Mouse (Mus musculus): Measurements from ENCODE around the gene Kynu. TPM values are rescaled to one million over a fixed set of nuclear protein-coding genes. Genes with fewer than 3 reads are reported as not detected.

Gene Kynu
- total and polyA plus RNA-seq, 2 experiments from 2014 or later: not detected

- 81% methylated on average over 3 of the region's 3 CpGs for WGBS
- no peaks in the 10 kb centered on the region for H3K9me3 ChIP-seq (ENCODE audit: low read length)
- ATAC-seq: no peak
- H3K4me3 ChIP-seq (ENCODE audit: low read depth, low read length): no peak overlapping the region
- H3K4me2 ChIP-seq (ENCODE audit: low read depth): no peak overlapping the region
- H3K36me3 ChIP-seq (ENCODE audit: insufficient read depth): no peaks in the 10 kb centered on the region
- no peak overlapping the region for H3K9ac ChIP-seq
- no peaks in the 10 kb centered on the region for H3K4me1 ChIP-seq (ENCODE audit: insufficient read depth)
- no peak for DNase-seq
- no peak for TF ChIP-seq CTCF (IDR thresholded peaks at IDR 0.05; ENCODE audit: low read depth)
- H3K27me3 ChIP-seq (ENCODE audit: insufficient read depth, low read length): no peaks in the 10 kb centered on the region
- no peak overlapping the region for H3K27ac ChIP-seq (ENCODE audit: low read depth, low read length)
Observed at GRCm38 (mm10) chr2:43585508-43585907, 30.4 kb downstream of the Kynu start.

GRCm38 (mm10) chr2:43587832-43588231 is 32.7 kb downstream of the Kynu start:
- no peaks in the 10 kb centered on the region for H3K36me3 ChIP-seq (ENCODE audit: insufficient read depth)
- whole genome bisulfite sequencing: 81% methylated on average over 2 of the region's 2 CpGs
- DNase-seq: no peak
- no peaks in the 10 kb centered on the region for H3K27me3 ChIP-seq (ENCODE audit: insufficient read depth, low read length)
- no peak for TF ChIP-seq CTCF (IDR thresholded peaks at IDR 0.05; ENCODE audit: low read depth)
- no peak for ATAC-seq
- H3K4me1 ChIP-seq (ENCODE audit: insufficient read depth): no peaks in the 10 kb centered on the region
- H3K4me2 ChIP-seq (ENCODE audit: low read depth): no peak overlapping the region
- no peak overlapping the region for H3K9ac ChIP-seq
- no peak overlapping the region for H3K4me3 ChIP-seq (ENCODE audit: low read depth, low read length)
- H3K27ac ChIP-seq (ENCODE audit: low read depth, low read length): no peak overlapping the region
- no peaks in the 10 kb centered on the region for H3K9me3 ChIP-seq (ENCODE audit: low read length)

GRCm38 (mm10) chr2:43592001-43592704 is 37.0 kb downstream of the Kynu start:
- no peak for ATAC-seq
- Histone ChIP-seq H3K4me3 (ENCODE audit: low read depth, low read length) (no peak overlapping the region), H3K4me1 (ENCODE audit: insufficient read depth) (no peaks in the 10 kb centered on the region), H3K9ac (no peak overlapping the region), H3K4me2 (ENCODE audit: low read depth) (no peak overlapping the region), H3K27me3 (ENCODE audit: insufficient read depth, low read length) (no peaks in the 10 kb centered on the region), H3K9me3 (ENCODE audit: low read length) (no peaks in the 10 kb centered on the region), H3K36me3 (ENCODE audit: insufficient read depth) (no peaks in the 10 kb centered on the region), H3K27ac (ENCODE audit: low read depth, low read length) (no peak overlapping the region)
- WGBS: 69% methylated on average over 1 of the region's 1 CpGs
- DNase-seq: no peak
- TF ChIP-seq CTCF (IDR thresholded peaks at IDR 0.05; ENCODE audit: low read depth): no peak

- Histone ChIP-seq H3K4me3 (ENCODE audit: low read depth, low read length) (no peak overlapping the region), H3K9me3 (ENCODE audit: low read length) (no peaks in the 10 kb centered on the region), H3K27ac (ENCODE audit: low read depth, low read length) (no peak overlapping the region), H3K9ac (no peak overlapping the region), H3K27me3 (ENCODE audit: insufficient read depth, low read length) (no peaks in the 10 kb centered on the region), H3K4me2 (ENCODE audit: low read depth) (no peak overlapping the region), H3K4me1 (ENCODE audit: insufficient read depth) (no peaks in the 10 kb centered on the region), H3K36me3 (ENCODE audit: insufficient read depth) (no peaks in the 10 kb centered on the region)
- no peak for DNase-seq
- TF ChIP-seq CTCF (IDR thresholded peaks at IDR 0.05; ENCODE audit: low read depth): no peak
- no peak for ATAC-seq
- 16% methylated on average over 6 of the region's 6 CpGs for whole genome bisulfite sequencing
Observed at GRCm38 (mm10) chr2:43613571-43613970, 58.4 kb downstream of the Kynu start.

- no peak for ATAC-seq
- no peak overlapping the region for H3K4me2 ChIP-seq (ENCODE audit: low read depth)
- H3K27me3 ChIP-seq (ENCODE audit: insufficient read depth, low read length): no peaks in the 10 kb centered on the region
- H3K27ac ChIP-seq (ENCODE audit: low read depth, low read length): no peak overlapping the region
- no peak overlapping the region for H3K4me3 ChIP-seq (ENCODE audit: low read depth, low read length)
- DNase-seq: no peak
- H3K9me3 ChIP-seq (ENCODE audit: low read length): no peaks in the 10 kb centered on the region
- no peak for TF ChIP-seq CTCF (IDR thresholded peaks at IDR 0.05; ENCODE audit: low read depth)
- H3K4me1 ChIP-seq (ENCODE audit: insufficient read depth): no peaks in the 10 kb centered on the region
- H3K36me3 ChIP-seq (ENCODE audit: insufficient read depth): no peaks in the 10 kb centered on the region
- no peak overlapping the region for H3K9ac ChIP-seq
Observed at GRCm38 (mm10) chr2:43621140-43621539, 66.0 kb downstream of the Kynu start.

GRCm38 (mm10) chr2:43622844-43623243 is 67.7 kb downstream of the Kynu start:
- Histone ChIP-seq H3K9ac (no peak overlapping the region), H3K4me2 (ENCODE audit: low read depth) (no peak overlapping the region), H3K27me3 (ENCODE audit: insufficient read depth, low read length) (no peaks in the 10 kb centered on the region), H3K4me1 (ENCODE audit: insufficient read depth) (no peaks in the 10 kb centered on the region), H3K36me3 (ENCODE audit: insufficient read depth) (no peaks in the 10 kb centered on the region), H3K9me3 (ENCODE audit: low read length) (no peaks in the 10 kb centered on the region), H3K4me3 (ENCODE audit: low read depth, low read length) (no peak overlapping the region), H3K27ac (ENCODE audit: low read depth, low read length) (no peak overlapping the region)
- ATAC-seq (no peak; the same call in 1 of the 2 replicates), DNase-seq (peak; percentile 60)
- peak; percentile 75 for TF ChIP-seq CTCF (IDR thresholded peaks at IDR 0.05; ENCODE audit: low read depth)
- 0% methylated on average over 1 of the region's 1 CpGs for WGBS

GRCm38 (mm10) chr2:43631786-43632185 is 76.7 kb downstream of the Kynu start:
- Histone ChIP-seq H3K4me1 (ENCODE audit: insufficient read depth) (no peaks in the 10 kb centered on the region), H3K9ac (no peak overlapping the region), H3K27ac (ENCODE audit: low read depth, low read length) (no peak overlapping the region), H3K4me3 (ENCODE audit: low read depth, low read length) (no peak overlapping the region), H3K36me3 (ENCODE audit: insufficient read depth) (no peaks in the 10 kb centered on the region), H3K27me3 (ENCODE audit: insufficient read depth, low read length) (no peaks in the 10 kb centered on the region), H3K9me3 (ENCODE audit: low read length) (no peaks in the 10 kb centered on the region), H3K4me2 (ENCODE audit: low read depth) (no peak overlapping the region)
- no peak for DNase-seq
- no peak for ATAC-seq
- TF ChIP-seq CTCF (IDR thresholded peaks at IDR 0.05; ENCODE audit: low read depth): no peak
